Mouse (Mus musculus) lung, embryonic 15.5 days (tissue): Measurements from ENCODE around the gene Lamtor5. TPM values are rescaled to one million over a fixed set of nuclear protein-coding genes. Genes with fewer than 3 reads are reported as not detected.

Experiments
- ATAC-seq: fragments of 200-750 bp; cut with Nextera tagmentation; 2 replicates; pipeline ENCODE4 v1.8.0; 2017; ENCODE audit warnings: moderate number of reproducible peaks, borderline replicate concordance; ENCODE audit not compliant: low FRiP score, low TSS enrichment; ENCODE audit errors: extremely low read depth
- H3K27ac ChIP-seq: fragments of 300-500 bp; sonication (generic); 2 replicates; pipeline ENCODE4 v1.5.1; 2015; ENCODE audit warnings: moderate library complexity, mild to moderate bottlenecking, inconsistent platforms
- H3K27me3 ChIP-seq: fragments of 300-500 bp; sonication (generic); 2 replicates; pipeline ENCODE4 v1.6.1; 2015; ENCODE audit warnings: inconsistent platforms
- H3K36me3 ChIP-seq: fragments of 300-500 bp; sonication (generic); 2 replicates; pipeline ENCODE4 v1.6.1; 2015; ENCODE audit warnings: inconsistent platforms
- H3K4me1 ChIP-seq: fragments of 300-500 bp; sonication (generic); 2 replicates; pipeline ENCODE4 v1.6.1; 2015; ENCODE audit warnings: inconsistent platforms
- H3K4me2 ChIP-seq: fragments of 300-500 bp; sonication (generic); 2 replicates; pipeline ENCODE4 v1.6.1; 2015; ENCODE audit warnings: inconsistent platforms, mild to moderate bottlenecking, moderate library complexity
- H3K4me3 ChIP-seq: fragments of 300-500 bp; sonication (generic); 2 replicates; pipeline ENCODE4 v1.5.1; 2015; ENCODE audit warnings: mild to moderate bottlenecking, inconsistent platforms
- H3K9ac ChIP-seq: fragments of 300-500 bp; sonication (generic); 2 replicates; pipeline ENCODE4 v1.6.1; 2015; ENCODE audit warnings: inconsistent platforms
- H3K9me3 ChIP-seq: fragments of 300-500 bp; sonication (generic); 2 replicates; pipeline ENCODE4 v1.6.1; 2016; ENCODE audit warnings: inconsistent platforms
- WGBS: fragments of 180-500 bp; shearing (Covaris S2); methylation state at CpG from one replicate; pipeline ENCODE4 v1.1.7; 2015; 5-methylcytosine and 5-hydroxymethylcytosine counted together
- polyA plus RNA-seq: library from polyadenylated mRNA; unstranded; fragments of >200 nt; fragmentation: Nextera tagmentation; extraction: Ambion mirVana; gene quantifications from 2 replicates; pipeline ENCODE4 v1.2.1, GENCODE M21; 2015

The Lamtor5 gene
- polyA plus RNA-seq: 187 and 188 TPM in 2 replicates

GRCm38 (mm10) chr3:107278479-107279269 is at the start of gene Lamtor5:
Lamtor5 (plus strand) TSS chr3:107278858.
- WGBS: 2% methylated on average over 43 of the region's 43 CpGs
- peak within 1 kb of the TSS; percentile 62 for H3K4me2 ChIP-seq
- H3K36me3 ChIP-seq: peaks cover 9% of the 10 kb centered on the region
- peaks cover 14% of the 10 kb centered on the region for H3K4me1 ChIP-seq
- H3K9ac ChIP-seq: peak within 1 kb of the TSS; percentile 68
- no peak within 1 kb of the TSS for H3K27ac ChIP-seq
- peak; percentile 91; the same call in 1 of the 2 replicates for ATAC-seq
- no peaks in the 10 kb centered on the region for H3K27me3 ChIP-seq
- H3K9me3 ChIP-seq: no peaks in the 10 kb centered on the region
- H3K4me3 ChIP-seq: peak within 1 kb of the TSS; percentile 79

DNA sequence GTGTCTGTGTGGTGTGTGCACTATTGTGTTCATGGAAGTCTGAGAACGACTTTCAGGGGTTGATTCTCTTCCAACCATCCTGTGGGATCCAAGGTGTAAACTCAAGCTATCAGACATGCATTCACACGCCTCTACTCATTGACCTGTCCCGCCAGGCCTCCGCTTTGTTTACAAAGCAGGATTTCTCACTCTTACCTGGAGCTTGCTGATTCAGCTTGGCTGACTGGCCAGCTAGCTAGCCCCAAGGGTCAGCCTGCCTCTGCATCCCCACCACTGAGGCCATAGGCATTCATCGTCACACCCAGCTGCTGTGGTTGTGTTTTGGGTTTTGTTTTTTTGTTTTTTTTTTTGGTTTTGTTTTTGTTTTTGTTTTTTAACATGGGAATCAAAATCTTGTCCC is 49.4 kb upstream of the Lamtor5 start:
- no peak overlapping the region for H3K27ac ChIP-seq
- H3K4me3 ChIP-seq: no peak overlapping the region
- H3K9ac ChIP-seq: no peak overlapping the region
- H3K4me1 ChIP-seq: peaks cover 15% of the 10 kb centered on the region
- H3K27me3 ChIP-seq: no peaks in the 10 kb centered on the region
- 65% methylated on average over 5 of the region's 5 CpGs for WGBS
- H3K4me2 ChIP-seq: no peak overlapping the region
- no peaks in the 10 kb centered on the region for H3K36me3 ChIP-seq
- no peak for ATAC-seq
- no peaks in the 10 kb centered on the region for H3K9me3 ChIP-seq

- Histone ChIP-seq H3K4me2 (no peak overlapping the region), H3K27me3 (no peaks in the 10 kb centered on the region), H3K27ac (0 out of 2 replicates have a peak overlapping the region, but pooled peaks have one; percentile 31)
These were observed 48.8 kb upstream of the Lamtor5 start for GRCm38 (mm10) chr3:107229822-107230221.

GRCm38 (mm10) chr3:107230527-107230926 is 48.1 kb upstream of the Lamtor5 start, which contains the start of gene A630076J17Rik:
A630076J17Rik (plus strand) TSS chr3:107230614.
- H3K9ac ChIP-seq: no peak within 1 kb of the TSS
- H3K27me3 ChIP-seq: no peaks in the 10 kb centered on the region
- H3K4me1 ChIP-seq: peaks cover 15% of the 10 kb centered on the region
- no peak for ATAC-seq
- WGBS: 12% methylated on average over 1 of the region's 1 CpGs
- H3K4me3 ChIP-seq: no peak within 1 kb of the TSS
- no peak within 1 kb of the TSS for H3K4me2 ChIP-seq
- no peaks in the 10 kb centered on the region for H3K9me3 ChIP-seq
- no peaks in the 10 kb centered on the region for H3K36me3 ChIP-seq
- H3K27ac ChIP-seq: 0 out of 2 replicates have a peak within 1 kb of the TSS, but pooled peaks have one; percentile 31

More at GRCm38 (mm10) chr3:107229822-107230221, 48.8 kb upstream of the Lamtor5 start:
- Histone ChIP-seq H3K4me1 (peaks cover 15% of the 10 kb centered on the region), H3K9me3 (no peaks in the 10 kb centered on the region), H3K9ac (no peak overlapping the region), H3K4me3 (no peak overlapping the region), H3K36me3 (no peaks in the 10 kb centered on the region)
- 26% methylated on average over 5 of the region's 5 CpGs for WGBS
- peak; percentile 55; the same call in 1 of the 2 replicates for ATAC-seq

DNA sequence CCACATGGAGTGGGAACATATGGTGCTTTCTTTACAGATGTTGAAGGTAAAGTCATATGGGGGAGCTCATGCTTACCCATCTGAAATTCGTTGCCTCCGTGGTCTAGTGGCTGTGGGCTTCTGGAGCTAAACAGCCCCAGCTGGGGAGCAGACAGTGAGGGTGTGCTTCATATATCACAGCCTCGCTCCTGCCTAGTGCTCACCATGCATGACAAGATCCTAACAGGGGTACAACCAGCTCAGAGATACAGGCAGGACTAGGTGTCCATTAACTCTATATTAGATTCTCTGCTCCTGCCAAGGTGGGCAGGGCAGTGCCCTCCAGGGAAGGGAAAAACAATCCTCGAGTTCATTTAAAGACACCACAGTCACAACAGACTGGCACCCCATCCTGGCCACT is 47.5 kb upstream of the Lamtor5 start:
- Histone ChIP-seq H3K4me2 (no peak overlapping the region), H3K27me3 (no peaks in the 10 kb centered on the region), H3K27ac (no peak overlapping the region), H3K9ac (no peak overlapping the region), H3K9me3 (no peaks in the 10 kb centered on the region), H3K4me3 (no peak overlapping the region), H3K36me3 (no peaks in the 10 kb centered on the region), H3K4me1 (peaks cover 15% of the 10 kb centered on the region)
- ATAC-seq: no peak
- WGBS: 64% methylated on average over 4 of the region's 4 CpGs

DNA sequence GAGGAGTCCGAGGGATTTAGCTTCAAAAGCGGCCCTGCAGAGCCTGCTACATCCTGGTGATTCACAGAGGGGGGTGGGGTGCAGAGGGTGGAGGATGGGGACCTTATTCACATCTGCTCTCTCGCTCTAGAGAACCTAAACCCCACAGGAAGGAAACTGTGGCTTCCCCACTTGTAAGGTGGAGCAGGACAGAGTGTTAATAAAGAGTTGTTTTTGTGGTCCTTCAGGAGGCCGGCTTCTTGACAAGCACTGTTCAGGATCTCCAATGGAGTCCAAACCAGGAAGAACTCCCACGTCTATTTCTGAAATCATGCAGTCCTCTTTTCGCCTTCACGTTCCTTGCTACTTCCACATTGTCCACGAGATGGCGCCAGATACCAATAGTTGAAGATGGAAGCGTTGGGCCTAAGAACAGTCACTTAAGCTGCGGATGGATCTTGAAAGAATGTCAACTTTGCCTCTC is 45.3 kb upstream of the Lamtor5 start:
- ATAC-seq: peak; percentile 17; the same call in 1 of the 2 replicates

GRCm38 (mm10) chr3:107233945-107234344 is 44.7 kb upstream of the Lamtor5 start:
- H3K27ac ChIP-seq: no peak overlapping the region
- 34% methylated on average over 2 of the region's 2 CpGs for WGBS
- no peaks in the 10 kb centered on the region for H3K9me3 ChIP-seq
- H3K36me3 ChIP-seq: no peaks in the 10 kb centered on the region
- peaks cover 15% of the 10 kb centered on the region for H3K4me1 ChIP-seq
- no peaks in the 10 kb centered on the region for H3K27me3 ChIP-seq
- no peak overlapping the region for H3K9ac ChIP-seq
- ATAC-seq: no peak
- no peak overlapping the region for H3K4me3 ChIP-seq
- H3K4me2 ChIP-seq: no peak overlapping the region

More for the DNA sequence above, 45.3 kb upstream of the Lamtor5 start:
- H3K27me3 ChIP-seq: no peaks in the 10 kb centered on the region
- 0 out of 2 replicates have a peak overlapping the region, but pooled peaks have one; percentile 15 for H3K4me2 ChIP-seq
- H3K4me3 ChIP-seq: no peak overlapping the region
- 5% methylated on average over 11 of the region's 11 CpGs for WGBS
- H3K9me3 ChIP-seq: no peaks in the 10 kb centered on the region
- peaks cover 15% of the 10 kb centered on the region for H3K4me1 ChIP-seq
- H3K9ac ChIP-seq: no peak overlapping the region
- H3K27ac ChIP-seq: no peak overlapping the region
- no peaks in the 10 kb centered on the region for H3K36me3 ChIP-seq

- no peak overlapping the region for H3K27ac ChIP-seq
- H3K4me1 ChIP-seq: 0 out of 2 replicates have a peak, but pooled peaks cover 2% of the 10 kb centered on the region
- H3K9ac ChIP-seq: no peak overlapping the region
- ATAC-seq: no peak
- H3K36me3 ChIP-seq: no peaks in the 10 kb centered on the region
- no peak overlapping the region for H3K4me3 ChIP-seq
- WGBS: 47% methylated on average over 2 of the region's 2 CpGs
- no peak overlapping the region for H3K4me2 ChIP-seq
- H3K27me3 ChIP-seq: 0 out of 2 replicates have a peak, but pooled peaks cover 10% of the 10 kb centered on the region
- H3K9me3 ChIP-seq: no peaks in the 10 kb centered on the region
These were observed 40.6 kb upstream of the Lamtor5 start for GRCm38 (mm10) chr3:107238051-107238450.

- H3K36me3 ChIP-seq: no peaks in the 10 kb centered on the region
- H3K27ac ChIP-seq: no peak overlapping the region
- no peak for ATAC-seq
- no peaks in the 10 kb centered on the region for H3K9me3 ChIP-seq
- H3K4me2 ChIP-seq: no peak overlapping the region
- 0 out of 2 replicates have a peak, but pooled peaks cover 2% of the 10 kb centered on the region for H3K4me1 ChIP-seq
- H3K27me3 ChIP-seq: 0 out of 2 replicates have a peak, but pooled peaks cover 10% of the 10 kb centered on the region
- no peak overlapping the region for H3K4me3 ChIP-seq
- H3K9ac ChIP-seq: no peak overlapping the region
- 77% methylated on average over 8 of the region's 8 CpGs for WGBS
These were observed 40.1 kb upstream of the Lamtor5 start for GRCm38 (mm10) chr3:107238471-107238980.

- H3K4me1 ChIP-seq: 0 out of 2 replicates have a peak, but pooled peaks cover 2% of the 10 kb centered on the region
- no peak within 1 kb of the TSS for H3K4me3 ChIP-seq
- H3K27me3 ChIP-seq: 0 out of 2 replicates have a peak, but pooled peaks cover 10% of the 10 kb centered on the region
- no peak within 1 kb of the TSS for H3K9ac ChIP-seq
- no peaks in the 10 kb centered on the region for H3K36me3 ChIP-seq
- H3K4me2 ChIP-seq: no peak within 1 kb of the TSS
- ATAC-seq: no peak
- 89% methylated on average over 9 of the region's 9 CpGs for whole genome bisulfite sequencing
- H3K9me3 ChIP-seq: no peaks in the 10 kb centered on the region
- no peak within 1 kb of the TSS for H3K27ac ChIP-seq
These were observed 39.1 kb upstream of the Lamtor5 start, which contains the start of gene Prok1 for GRCm38 (mm10) chr3:107239607-107240006. Prok1 (minus strand) TSS chr3:107239707.

GRCm38 (mm10) chr3:107241389-107242094 is 37.1 kb upstream of the Lamtor5 start:
- H3K27ac ChIP-seq: no peak overlapping the region
- H3K9me3 ChIP-seq: no peaks in the 10 kb centered on the region
- 50% methylated on average over 14 of the region's 14 CpGs for WGBS
- no peak overlapping the region for H3K4me2 ChIP-seq
- H3K36me3 ChIP-seq: no peaks in the 10 kb centered on the region
- H3K4me3 ChIP-seq: no peak overlapping the region
- ATAC-seq: no peak
- H3K9ac ChIP-seq: no peak overlapping the region
- H3K27me3 ChIP-seq: 0 out of 2 replicates have a peak, but pooled peaks cover 10% of the 10 kb centered on the region
- 0 out of 2 replicates have a peak, but pooled peaks cover 2% of the 10 kb centered on the region for H3K4me1 ChIP-seq
